Mouse (Mus musculus): ENCODE results near the gene Gm42906.

The Gm42906 gene

DNA sequence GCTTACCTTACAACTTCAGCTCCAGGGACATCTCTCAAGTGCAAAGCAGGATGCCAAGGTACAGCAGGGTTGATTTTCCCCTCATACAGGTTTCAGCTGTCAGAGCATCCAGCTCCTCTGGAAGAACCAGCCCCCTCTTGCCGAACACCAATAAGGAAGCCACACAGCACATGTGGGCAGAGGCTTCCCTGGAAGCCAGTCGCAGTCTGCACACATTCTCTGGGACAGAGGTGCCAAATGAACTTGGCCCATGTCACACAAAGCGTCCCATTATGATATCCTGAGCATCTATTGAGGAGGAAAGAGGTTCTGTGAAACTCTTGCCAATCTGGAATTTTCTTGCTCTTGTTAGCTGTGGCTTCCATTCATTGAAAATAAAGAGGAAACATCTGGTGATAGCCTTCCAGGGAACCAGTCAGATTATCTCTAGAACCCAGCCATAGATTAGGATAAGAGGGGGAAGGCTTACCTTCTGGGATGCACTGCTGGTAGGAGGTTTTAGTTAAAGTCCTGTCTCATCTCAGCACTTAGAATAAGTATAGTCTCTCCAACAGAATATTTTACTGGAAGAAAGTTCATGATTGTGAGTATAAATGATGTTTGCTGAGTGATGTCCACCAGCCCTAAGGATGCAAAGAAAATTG, at the start of gene Gm42906:
Gene Gm42906, minus strand, starts transcription at position 51 of the 644 bp plus-strand sequence.
- ATAC-seq (ENCODE audit: insufficient number of reproducible peaks, low FRiP score, low TSS enrichment) = no peak

DNA sequence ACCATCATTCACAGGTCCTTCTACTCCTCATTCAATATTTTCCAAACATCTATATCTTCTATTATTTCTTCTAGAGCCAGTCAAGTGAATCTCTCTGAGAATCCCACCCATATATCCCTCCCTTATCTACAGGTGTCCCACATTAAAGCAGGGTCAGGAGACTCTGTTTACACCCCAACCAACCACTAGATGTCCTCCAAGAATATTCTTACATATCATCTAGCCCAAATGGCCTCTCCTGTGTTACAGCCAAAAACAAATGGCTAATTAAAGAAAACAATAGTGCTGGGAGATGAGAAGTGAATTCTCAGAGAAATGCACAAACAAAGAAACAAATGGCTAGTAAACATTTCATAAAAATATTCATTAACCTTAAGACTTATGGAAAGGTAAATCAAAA, 17.7 kb upstream of the Gm42906 start:
- no peak for ATAC-seq (ENCODE audit: insufficient number of reproducible peaks, low FRiP score, low TSS enrichment)

DNA sequence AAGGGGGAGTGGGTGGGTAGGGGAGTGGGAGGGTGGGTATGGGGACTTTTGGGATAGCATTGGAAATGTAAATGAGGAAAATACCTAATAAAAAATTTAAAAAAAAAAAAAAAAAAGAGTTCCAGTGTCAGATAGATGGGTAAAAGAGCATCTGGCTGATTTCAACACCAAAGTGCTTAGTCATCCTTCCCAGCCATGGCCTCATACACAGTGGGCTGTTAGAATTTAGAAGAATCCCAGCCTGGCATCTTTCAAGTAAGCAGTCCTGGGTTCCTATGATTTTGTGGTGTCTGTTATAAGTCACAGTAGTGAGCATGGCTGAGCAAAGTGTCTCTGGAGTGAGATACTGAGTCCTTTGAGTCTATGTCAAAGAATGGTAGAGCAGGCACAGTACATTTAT, 7.1 kb upstream of the Gm42906 start:
- no peak for ATAC-seq (ENCODE audit: insufficient number of reproducible peaks, low FRiP score, low TSS enrichment)

DNA sequence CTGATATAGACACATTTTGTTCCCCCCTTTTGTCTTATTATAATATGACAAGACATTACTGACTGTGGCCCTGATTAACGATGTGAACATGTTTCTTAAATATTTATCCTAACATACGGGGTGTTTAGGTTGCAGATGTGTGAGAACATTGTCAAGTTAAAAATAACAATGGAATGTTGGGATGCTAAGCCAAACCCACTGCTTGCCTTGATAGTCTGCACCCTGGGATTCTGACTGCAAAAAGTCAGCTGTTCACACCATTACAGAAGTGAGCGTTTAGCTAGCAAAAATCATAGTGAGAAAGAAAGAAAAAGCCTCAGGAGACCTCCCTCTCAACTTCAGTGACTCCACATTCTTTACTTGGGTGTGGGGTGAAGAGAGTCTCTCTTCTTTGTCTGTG, 1.5 kb downstream of the Gm42906 start:
- ATAC-seq (ENCODE audit: insufficient number of reproducible peaks, low FRiP score, low TSS enrichment) = no peak

DNA sequence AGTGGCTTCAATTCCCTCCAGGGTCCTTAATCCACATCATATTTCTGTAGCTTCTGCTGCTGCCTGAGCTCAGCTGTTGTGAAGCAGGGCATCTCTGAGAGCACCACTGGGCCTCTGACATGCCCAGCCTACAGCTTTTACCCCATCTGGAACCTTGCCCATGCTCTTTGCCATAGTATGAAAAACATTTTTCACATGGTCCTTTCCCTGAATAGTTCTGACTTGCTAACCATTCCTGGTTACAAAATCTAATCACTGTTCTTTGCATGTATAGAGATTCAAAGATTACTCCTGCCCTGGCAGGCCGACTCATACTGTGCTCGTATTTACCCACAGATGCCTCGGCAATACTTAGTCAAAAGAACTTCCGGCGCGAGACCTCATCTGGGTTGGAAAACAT, 5.3 kb downstream of the Gm42906 start:
- no peak for ATAC-seq (ENCODE audit: insufficient number of reproducible peaks, low FRiP score, low TSS enrichment)

DNA sequence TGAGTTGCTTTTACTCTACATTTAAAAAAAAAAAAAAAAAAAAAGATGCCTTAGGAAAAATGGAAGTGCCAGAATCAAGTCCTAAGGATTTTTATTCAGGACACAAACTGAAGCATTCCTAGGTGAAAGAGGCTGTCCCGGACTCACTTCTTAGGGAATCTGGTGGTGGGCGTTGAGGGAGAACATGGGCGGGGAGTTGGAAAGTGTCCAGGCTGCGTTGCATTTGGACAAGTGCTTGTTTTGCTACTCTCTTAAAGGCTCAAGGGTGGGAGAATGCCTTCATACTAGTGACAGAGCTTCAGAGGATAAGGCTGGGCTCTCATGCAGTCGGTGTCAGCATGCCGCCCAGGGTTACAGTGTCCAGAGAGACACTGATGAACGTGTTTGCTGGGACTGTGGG, 6.1 kb downstream of the Gm42906 start:
- ATAC-seq (ENCODE audit: insufficient number of reproducible peaks, low FRiP score, low TSS enrichment) = no peak

DNA sequence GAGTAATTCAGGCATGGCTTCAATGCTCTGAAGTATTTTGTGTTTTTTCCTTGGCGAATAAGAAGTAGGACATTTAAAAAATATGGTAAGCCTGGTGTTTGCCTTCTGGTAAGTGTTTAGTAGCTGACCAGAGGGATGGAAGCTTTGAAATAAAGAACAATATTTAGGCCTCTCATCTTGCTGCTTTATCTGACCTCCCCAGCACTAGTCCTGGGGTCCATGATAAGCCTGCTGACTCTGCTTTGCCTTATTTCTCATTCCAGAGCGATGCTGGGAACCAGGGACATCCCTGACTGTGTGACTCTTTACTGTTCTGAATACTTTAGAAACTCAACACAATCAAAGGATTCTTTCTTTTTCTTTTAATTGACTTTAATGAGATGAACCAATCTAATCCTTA, 9.4 kb downstream of the Gm42906 start:
- ATAC-seq (ENCODE audit: insufficient number of reproducible peaks, low FRiP score, low TSS enrichment) = no peak

DNA sequence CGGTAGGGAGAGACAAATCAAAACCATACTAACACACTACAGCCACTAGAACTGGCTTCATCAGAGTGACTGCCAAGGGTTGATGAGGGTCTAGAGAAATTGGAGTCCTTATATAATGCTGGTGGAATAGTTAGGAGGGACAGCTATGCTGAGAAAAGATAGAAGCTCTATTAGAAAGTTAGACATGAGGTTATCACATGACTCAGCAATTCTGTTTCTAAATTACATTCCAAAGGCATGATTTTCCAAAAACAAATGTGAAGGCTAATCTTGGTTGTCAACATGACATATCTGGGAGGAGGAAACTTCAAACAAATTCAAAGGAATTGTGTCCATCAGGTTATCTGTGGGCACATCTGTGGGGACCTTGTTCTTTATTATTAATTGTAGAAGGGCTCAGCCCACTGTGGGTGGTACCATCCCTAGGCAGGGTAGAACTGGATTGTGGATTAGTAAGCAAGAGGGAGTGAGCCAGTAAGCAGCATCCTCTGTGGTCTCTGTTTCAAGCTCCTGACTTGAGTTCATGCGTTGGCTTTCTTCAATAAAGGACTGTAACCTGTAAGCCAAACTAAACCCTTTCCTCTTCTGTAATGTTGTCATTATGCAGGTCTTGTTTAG, 10.4 kb downstream of the Gm42906 start:
- no peak for ATAC-seq (ENCODE audit: insufficient number of reproducible peaks, low FRiP score, low TSS enrichment)

DNA sequence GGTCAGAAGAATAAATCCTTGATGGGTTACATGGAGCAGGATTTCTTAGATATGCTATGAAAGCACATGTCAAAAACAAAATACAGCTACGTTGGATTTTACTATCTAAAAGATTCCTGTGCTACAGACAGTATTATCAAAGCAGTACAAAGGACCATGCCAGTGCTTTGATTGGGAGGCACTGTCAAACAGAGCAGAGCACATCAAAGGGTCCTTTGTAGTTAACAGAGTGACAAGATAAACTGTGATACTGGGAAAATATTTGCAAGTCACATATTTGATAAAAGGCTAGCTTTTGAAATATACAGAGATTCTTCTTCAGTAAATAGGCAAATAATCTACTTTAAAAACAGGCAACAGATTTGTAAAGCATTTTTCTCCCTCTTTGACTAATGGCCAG, 11.0 kb downstream of the Gm42906 start:
- ATAC-seq (ENCODE audit: insufficient number of reproducible peaks, low FRiP score, low TSS enrichment) = no peak

DNA sequence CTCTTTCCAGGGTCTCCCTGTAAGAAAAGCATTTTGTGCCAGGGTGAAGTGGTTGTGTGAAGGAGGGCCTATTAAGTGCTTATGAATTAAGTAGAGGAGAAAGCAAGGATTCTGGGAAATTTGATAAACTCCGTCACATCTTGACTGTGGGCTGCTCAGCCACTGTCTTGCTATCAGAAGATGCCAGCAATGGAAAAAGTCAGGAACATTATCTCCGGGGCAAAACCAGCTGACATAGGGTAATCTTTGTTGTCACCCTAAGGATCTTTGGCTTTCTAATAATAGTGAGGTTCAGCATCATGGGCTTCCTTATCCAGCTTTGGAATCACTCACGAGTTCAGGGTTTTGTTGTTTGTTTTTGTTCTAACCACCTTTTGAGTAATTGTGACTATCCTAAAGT, 14.3 kb downstream of the Gm42906 start:
- no peak for ATAC-seq (ENCODE audit: insufficient number of reproducible peaks, low FRiP score, low TSS enrichment)

DNA sequence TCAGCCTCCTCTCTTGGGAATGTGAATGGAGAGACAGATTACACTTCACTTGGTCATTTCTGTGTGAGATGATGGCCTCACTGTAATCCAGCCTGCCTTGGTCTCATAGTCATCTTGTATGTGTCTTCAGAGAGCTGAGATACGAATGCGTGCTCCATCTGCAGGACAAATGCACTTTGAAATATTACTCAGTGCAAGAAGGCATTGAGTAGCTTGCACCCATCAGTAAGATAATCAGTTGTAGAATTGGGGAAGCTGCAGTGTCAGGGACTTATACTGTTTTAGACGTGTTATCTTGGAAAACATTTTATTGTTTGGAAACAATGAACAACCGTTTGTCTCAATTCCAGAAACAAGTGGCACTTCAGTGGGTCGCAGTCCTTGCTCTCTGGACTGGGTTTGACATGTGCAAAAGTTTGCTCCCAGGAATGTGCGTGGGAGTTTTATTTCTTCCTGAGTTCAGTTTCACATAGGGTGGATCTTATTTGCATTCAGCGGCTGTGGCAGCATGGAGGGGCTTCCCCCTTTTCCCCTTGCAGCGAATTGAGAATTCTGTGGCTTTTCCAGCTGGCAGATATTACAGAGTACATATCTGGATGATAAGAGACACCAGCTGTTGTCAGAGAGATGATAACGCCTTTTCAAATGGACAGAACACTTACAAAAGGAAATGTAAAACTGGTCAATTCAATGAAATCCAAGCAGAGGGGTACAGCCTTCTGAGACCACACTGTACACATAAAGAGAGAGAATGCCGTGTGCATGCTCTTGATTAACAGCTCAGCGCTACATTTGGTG, 15.1 kb downstream of the Gm42906 start:
- ATAC-seq (ENCODE audit: insufficient number of reproducible peaks, low FRiP score, low TSS enrichment) = no peak

DNA sequence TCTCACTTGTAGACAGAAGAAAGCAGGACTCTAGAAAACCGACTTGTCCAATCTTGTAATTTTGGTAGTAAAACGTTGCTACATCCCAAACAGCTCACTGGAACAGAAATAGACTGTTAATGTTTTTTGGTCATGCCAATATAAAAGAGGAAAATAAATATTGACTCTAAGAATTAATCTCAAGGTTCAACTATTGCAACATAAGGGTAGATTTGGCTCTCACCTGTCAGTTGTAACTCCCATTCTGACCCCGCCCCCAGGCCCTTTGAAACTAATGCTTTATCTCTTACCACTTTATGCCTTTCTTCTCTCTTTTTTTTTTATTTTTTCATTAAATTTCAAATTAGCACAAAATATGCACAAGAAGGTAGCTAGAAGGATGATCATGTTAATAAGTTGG, 18.0 kb downstream of the Gm42906 start:
- no peak for ATAC-seq (ENCODE audit: insufficient number of reproducible peaks, low FRiP score, low TSS enrichment)

DNA sequence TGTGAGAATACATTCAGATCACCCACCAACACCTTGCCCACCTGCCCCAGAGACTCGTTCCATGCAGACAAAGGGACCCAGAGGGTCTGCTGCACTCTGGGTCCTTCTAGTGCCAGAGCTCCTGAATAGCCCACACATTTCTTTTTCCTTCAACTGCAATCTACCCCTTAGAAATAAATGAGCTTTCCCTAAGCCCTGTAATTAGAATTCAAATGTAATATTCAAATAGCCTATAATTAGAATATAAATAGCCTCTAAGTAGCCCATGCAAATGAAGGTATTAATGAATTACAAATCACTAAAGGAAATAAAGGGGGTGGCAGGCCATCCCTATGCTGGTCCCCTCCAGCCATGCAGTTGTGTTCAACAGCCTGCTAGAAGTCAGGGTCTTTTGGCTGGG, 18.7 kb downstream of the Gm42906 start:
- ATAC-seq (ENCODE audit: insufficient number of reproducible peaks, low FRiP score, low TSS enrichment) = no peak

DNA sequence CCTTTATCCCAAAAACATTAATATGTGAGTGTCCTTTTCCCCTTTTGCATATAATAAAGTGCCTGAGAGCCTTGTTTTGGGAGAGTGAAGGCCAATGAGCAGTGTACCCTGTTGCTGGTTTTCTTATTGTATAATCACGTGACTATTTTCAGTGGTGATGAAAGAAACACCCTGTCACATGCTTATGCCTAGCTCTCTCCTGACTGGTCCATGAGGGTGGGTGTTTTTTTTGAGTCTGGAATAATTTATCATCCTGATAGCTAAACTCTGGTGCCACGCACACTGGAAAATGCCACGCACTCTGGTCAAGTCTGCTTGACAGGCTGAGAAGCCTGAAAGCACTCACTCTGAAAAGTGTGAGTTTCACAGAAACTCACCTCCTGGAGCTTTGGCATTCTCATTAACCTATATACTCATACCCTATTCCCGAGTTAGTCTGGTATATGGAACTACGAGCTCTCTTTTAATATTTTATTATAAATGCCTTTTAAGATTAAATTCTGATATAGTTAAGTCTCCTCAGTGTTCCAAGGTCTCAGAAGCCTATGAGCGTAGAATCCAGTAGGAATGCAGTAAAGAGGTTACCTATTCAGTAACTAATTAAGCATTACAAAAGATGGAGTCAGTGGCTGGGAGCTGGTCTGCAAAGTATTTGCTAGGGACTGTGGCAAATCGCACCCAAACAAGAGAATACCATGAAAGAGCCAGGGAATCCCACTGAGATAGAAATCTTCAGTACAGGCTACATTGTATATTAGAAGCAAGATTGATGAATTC, 19.7 kb downstream of the Gm42906 start:
- no peak for ATAC-seq (ENCODE audit: insufficient number of reproducible peaks, low FRiP score, low TSS enrichment)

DNA sequence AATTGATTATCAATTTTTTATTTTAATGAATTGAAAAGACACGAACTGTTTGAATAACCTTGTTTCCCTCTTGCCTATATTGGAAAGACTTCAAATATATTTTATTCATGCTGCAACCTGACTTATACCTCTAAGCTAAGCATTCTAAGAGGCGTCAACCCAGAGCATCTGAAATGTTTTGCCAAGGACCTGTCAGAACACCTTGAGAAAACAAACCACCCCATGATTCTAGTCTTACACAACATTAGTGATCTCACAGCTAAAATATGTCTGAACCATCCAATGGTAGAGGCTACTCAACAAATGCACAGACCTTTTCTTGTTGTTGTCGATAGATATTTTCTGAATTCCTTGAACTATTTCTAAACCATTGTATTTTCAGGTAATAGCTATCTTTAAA, 20.5 kb downstream of the Gm42906 start:
- no peak for ATAC-seq (ENCODE audit: insufficient number of reproducible peaks, low FRiP score, low TSS enrichment)

DNA sequence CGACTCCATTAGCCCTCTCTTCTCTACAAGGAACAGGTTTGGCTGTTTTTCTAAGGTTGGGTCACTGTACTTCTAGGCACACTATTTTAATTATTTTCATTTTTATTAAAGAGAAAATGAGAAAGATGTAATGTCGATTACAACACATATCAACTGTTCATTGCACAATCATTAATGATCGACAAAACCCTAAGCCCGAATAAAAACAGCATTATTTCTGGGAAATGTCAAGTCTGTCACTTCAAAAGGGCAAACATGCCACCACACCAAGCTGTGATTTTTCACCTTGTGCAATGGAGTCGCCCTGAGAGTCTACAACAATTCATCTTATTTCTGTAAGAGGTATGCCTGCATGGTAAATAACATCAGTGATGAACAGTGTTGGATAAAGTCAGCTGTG, 21.7 kb downstream of the Gm42906 start:
- ATAC-seq (ENCODE audit: insufficient number of reproducible peaks, low FRiP score, low TSS enrichment) = no peak

DNA sequence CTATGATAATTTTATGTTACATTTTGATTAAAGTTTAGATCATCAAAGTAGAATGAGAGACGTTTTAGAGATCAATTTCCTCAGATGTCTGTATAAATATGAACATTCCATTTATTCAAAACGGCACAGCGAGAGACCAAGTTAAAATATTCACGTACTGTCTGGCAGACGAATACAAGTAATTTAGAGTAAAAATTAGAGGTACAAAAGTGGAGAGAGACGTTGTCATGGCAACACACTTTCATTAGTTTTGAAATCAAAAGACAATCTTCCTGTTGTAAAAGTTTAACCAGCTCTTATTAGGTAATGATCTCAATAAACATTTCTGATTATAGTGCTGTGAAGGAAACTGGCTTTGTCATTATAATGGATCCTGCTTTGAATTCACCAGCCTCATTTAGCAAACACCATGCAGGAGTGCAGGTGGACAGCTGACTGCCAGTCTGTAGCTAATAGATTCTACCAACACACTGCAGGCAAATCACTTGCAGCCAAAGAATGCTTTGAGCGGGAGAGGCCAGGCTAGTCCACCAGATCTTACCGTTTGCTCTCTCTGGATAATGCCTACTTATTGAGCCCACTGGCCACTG, 22.6 kb downstream of the Gm42906 start:
- ATAC-seq (ENCODE audit: insufficient number of reproducible peaks, low FRiP score, low TSS enrichment) = no peak

DNA sequence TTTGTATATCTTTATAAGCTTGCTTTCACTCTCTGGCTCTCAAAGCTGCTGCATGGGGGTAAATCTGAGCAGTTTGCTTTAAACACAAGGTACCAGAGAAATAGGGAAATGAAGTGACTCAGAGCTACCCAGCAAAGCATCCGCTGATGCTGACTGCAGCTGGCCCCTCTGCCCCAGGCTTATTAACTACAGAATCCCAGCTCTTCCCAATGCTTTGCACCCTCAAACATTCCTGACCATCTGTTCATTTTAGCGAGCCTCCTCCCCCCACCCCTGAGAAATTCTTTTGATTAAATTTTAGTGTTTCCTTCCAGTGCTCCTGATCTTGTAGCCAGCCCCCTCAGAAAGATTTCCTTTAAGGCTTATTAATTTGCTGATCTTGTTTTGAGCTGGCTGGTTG, 24.4 kb downstream of the Gm42906 start:
- no peak for ATAC-seq (ENCODE audit: insufficient number of reproducible peaks, low FRiP score, low TSS enrichment)

DNA sequence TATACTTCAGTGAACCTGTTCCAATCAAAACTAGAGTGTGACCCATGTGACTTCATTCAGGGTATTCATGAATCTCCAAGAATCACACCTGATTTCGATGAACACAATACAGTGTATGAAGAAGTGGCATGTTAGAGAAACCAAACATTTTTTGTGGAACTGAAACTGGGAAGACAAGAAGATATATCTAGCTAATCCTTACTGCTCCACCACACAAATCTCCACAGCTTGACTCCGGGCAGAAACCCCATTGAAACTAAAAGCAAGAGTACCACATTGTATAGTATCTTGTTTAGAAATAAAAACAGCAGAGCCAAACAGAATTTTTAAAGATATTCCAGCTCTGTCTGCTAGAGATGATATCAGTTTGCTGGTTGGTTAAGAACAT, 27.4 kb downstream of the Gm42906 start:
- no peak for ATAC-seq (ENCODE audit: insufficient number of reproducible peaks, low FRiP score, low TSS enrichment)

DNA sequence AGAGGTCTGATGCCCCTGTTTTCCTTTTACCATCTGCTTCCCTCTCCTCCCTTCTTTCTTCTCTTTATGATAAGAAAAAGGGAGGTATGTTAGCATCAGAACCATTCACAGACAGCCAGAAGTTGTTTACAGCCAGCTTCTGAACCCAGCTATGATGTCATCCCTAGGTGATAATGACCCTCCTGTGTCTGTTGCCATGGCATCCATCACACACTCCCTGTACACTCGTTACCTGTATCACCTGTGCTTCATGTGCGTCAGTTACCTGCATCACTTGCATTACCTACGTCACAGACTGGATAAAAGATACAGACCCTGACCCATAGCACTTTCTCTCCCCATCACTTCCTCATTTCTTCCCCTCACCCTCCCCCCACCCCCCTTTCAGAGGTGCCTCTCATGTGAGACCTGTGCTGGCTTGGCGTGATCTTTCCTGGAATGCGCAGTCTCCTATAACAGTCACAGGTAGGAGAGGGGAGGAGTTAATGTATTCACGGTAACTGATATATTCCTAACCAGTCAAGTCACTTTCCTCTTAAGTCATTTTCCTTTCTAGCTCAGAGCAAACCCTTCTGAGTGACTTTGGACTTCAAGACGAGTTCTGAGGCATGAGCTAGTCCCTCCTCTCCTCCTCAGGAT, 27.9 kb downstream of the Gm42906 start:
- ATAC-seq (ENCODE audit: insufficient number of reproducible peaks, low FRiP score, low TSS enrichment) = no peak

Measured in cerebellum, adult (tissue).